Mouse (Mus musculus): ENCODE measurements at regions not wholly inside any gene's neighbourhood (a gene's known extent, or its start where the extent isn't known, plus 50 kb on each side); places are given as distances from the start of the nearest gene placed in this dataset.

DNA sequence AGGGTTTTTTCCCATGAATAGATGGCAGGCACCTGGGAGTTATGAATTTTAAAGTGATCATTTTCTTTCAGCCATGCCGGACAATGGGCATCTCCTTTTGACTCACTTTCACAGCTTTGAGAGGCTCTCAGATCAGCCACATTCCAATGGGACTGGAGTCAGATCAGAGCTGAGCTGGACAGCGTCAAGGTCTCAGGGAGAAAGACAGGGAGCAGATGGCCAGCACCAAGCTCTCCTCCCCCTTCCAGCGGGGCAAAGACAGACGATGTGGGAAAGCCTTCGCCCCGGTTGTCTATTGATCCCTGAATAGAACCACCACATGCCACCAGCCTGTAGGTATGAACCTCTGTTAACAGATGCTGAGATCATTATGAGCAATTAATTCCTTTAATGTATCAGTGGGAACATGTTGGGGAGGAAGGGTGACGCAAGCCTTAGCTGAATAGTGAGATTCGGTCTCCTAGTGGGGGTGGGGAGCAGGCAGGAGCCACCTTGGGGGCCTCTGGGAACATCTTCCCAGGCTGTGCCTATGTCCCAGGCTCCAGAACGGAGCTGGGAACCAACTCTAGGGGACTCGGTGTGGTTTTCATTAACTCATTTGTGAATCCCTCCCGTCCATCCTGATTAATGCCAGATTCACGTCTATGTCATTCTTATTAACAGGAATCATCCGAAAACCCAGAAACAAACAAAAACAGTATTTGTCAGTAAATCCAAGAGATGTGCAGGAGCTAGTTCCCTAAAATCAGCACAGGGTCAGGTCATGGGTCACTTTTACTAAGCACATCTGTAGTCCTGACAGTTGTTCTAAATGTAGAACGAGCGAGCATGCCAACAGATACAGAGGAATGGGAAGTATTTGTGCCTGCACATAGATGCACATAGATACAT is 101.8 kb upstream of the Id4 start:
- TF ChIP-seq CTCF (IDR thresholded peaks at IDR 0.05; ENCODE audit: insufficient read depth, low read length) (no peak), POLR2A (IDR thresholded peaks at IDR 0.05; ENCODE audit: borderline replicate concordance, extremely low read depth, low read depth, low read length) (no peak)
